Mouse (Mus musculus): ENCODE measurements at regions not wholly inside any gene's neighbourhood (a gene's known extent, or its start where the extent isn't known, plus 50 kb on each side); places are given as distances from the start of the nearest gene placed in this dataset.
"Not testable (repeated sequence)": the region's sequence is repeated elsewhere in the genome, so short reads cannot be mapped to it uniquely, and the experiment has no call there.

DNA sequence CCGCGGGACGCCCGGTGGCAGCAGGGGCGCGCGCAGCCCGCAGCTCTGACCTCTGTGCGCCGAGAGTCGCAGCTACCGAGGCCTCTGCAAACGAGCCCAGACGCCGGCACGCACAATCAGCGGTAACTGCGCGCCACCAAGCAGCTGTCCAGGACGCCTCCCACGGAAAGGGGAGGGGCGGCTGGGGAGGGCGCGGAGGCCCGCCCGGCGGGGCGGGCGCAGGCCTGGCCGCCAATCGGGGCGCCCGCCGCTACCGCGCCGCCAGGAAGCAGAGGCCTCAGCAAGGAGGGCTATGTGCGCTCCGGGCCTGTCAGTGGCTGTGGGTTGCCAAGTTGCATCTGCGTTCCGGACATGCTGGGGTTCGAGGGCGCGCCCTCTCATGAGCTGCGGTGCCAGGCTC, 613.3 kb upstream of the Ywhaq start:
- not testable (repeated sequence) for DNase-seq (ENCODE audit: low spot score); H3K9me3 ChIP-seq (replicated peaks; ENCODE audit: low read length); H3K27ac ChIP-seq; ATAC-seq (replicated peaks; ENCODE audit: low FRiP score, low read depth); H3K36me3 ChIP-seq (ENCODE audit: insufficient read depth, low read length); H3K27me3 ChIP-seq (ENCODE audit: insufficient read depth, low read length); H3K4me1 ChIP-seq (replicated peaks; ENCODE audit: insufficient read depth, low read length); H3K9ac ChIP-seq (ENCODE audit: low read depth, low read length); H3K4me3 ChIP-seq (replicated peaks; ENCODE audit: low read depth, low read length)
- WGBS: 5% methylated on average over 36 of the region's 45 CpGs
- H3K4me2 ChIP-seq (ENCODE audit: low read length): peak overlapping the region; percentile 25

DNA sequence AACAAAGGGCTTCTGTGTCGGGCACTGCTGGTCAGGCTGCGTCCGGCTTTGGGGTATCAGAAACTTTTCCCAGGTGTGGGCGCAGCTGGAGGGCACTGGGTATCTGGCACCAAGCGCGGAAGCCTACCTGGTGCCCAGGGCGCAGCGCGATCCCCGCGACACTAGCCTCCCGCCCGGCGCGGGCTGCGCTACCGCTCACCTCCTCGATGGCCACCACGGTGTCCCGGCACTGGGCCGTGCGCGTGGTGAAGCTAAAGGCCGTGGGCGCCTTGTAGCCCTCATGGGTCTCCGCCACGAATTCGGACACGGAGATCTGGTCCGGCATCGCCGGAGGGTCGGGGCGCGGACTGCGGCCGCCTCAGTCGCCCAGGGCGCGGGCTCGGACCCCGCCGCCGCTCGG, 612.8 kb upstream of the Ywhaq start:
- ATAC-seq (replicated peaks; ENCODE audit: low FRiP score, low read depth); DNase-seq (ENCODE audit: low spot score); H3K9me3 ChIP-seq (replicated peaks; ENCODE audit: low read length); H3K4me1 ChIP-seq (replicated peaks; ENCODE audit: insufficient read depth, low read length); H3K27me3 ChIP-seq (ENCODE audit: insufficient read depth, low read length); H3K9ac ChIP-seq (ENCODE audit: low read depth, low read length); H3K36me3 ChIP-seq (ENCODE audit: insufficient read depth, low read length); H3K27ac ChIP-seq; H3K4me3 ChIP-seq (replicated peaks; ENCODE audit: low read depth, low read length): not testable (repeated sequence)
- peak overlapping the region; percentile 25 for H3K4me2 ChIP-seq (ENCODE audit: low read length)
- 11% methylated on average over 29 of the region's 45 CpGs for WGBS
